Mouse (Mus musculus): ENCODE data around the gene Nol3.
"Not testable (repeated sequence)": the region's sequence is repeated elsewhere in the genome, so short reads cannot be mapped to it uniquely, and the experiment has no call there.

Gene Nol3

GRCm38 (mm10) chr8:105275840-105276239 lies at the start of gene Nol3:
Gene Nol3 (plus strand): TSS chr8:105276140.
- DNase-seq (ENCODE audit: low read depth) = no peak

GRCm38 (mm10) chr8:105231503-105232320 lies 44.2 kb upstream of the Nol3 start:
- DNase-seq (ENCODE audit: low read depth) = no peak

- not testable (repeated sequence) for DNase-seq (ENCODE audit: low read depth)
Observed at GRCm38 (mm10) chr8:105232321-105232693, 43.6 kb upstream of the Nol3 start.

- no peak for DNase-seq (ENCODE audit: low read depth)
Observed at GRCm38 (mm10) chr8:105233126-105233935, 42.6 kb upstream of the Nol3 start.

GRCm38 (mm10) chr8:105235206-105235605 lies 40.7 kb upstream of the Nol3 start:
- no peak for DNase-seq (ENCODE audit: low read depth)

- no peak for DNase-seq (ENCODE audit: low read depth)
Observed at GRCm38 (mm10) chr8:105237442-105238142, 38.3 kb upstream of the Nol3 start.

- DNase-seq (ENCODE audit: low read depth) = no peak
Observed at GRCm38 (mm10) chr8:105241016-105241415, 34.9 kb upstream of the Nol3 start.

- DNase-seq (ENCODE audit: low read depth) = no peak
Observed at GRCm38 (mm10) chr8:105251954-105252353, 24.0 kb upstream of the Nol3 start.

- DNase-seq (ENCODE audit: low read depth) = no peak
Observed at GRCm38 (mm10) chr8:105252680-105253537, 23.0 kb upstream of the Nol3 start.

GRCm38 (mm10) chr8:105253766-105254151 lies 22.2 kb upstream of the Nol3 start:
- DNase-seq (ENCODE audit: low read depth) = no peak

GRCm38 (mm10) chr8:105254152-105254965 lies 21.6 kb upstream of the Nol3 start:
- DNase-seq (ENCODE audit: low read depth) = peak; percentile 91

GRCm38 (mm10) chr8:105254966-105255350 lies 21.0 kb upstream of the Nol3 start, which contains the start of gene B3gnt9:
Gene B3gnt9 (minus strand): TSS chr8:105255153.
- DNase-seq (ENCODE audit: low read depth) = peak; percentile 71

GRCm38 (mm10) chr8:105257318-105258114 lies 18.4 kb upstream of the Nol3 start:
- DNase-seq (ENCODE audit: low read depth) = no peak

GRCm38 (mm10) chr8:105258911-105259720 lies 16.8 kb upstream of the Nol3 start:
- DNase-seq (ENCODE audit: low read depth) = no peak

GRCm38 (mm10) chr8:105259721-105260320 lies 16.1 kb upstream of the Nol3 start:
- peak; percentile 80 for DNase-seq (ENCODE audit: low read depth)

- no peak for DNase-seq (ENCODE audit: low read depth)
Observed at GRCm38 (mm10) chr8:105260371-105261099, 15.4 kb upstream of the Nol3 start.

GRCm38 (mm10) chr8:105261326-105261980 lies 14.5 kb upstream of the Nol3 start:
- no peak for DNase-seq (ENCODE audit: low read depth)
